In genomic region chr5:124966622-124967332, GRCm38 (mm10) we compare ENCODE assay signal across 13 mouse cellular contexts. TPM values are rescaled to one million over a fixed set of nuclear protein-coding genes. Genes with fewer than 3 reads are reported as not detected.
DNase-seq lines count a peak whose midpoint lies in the region; ATAC-seq and TF ChIP-seq lines count a peak whose summit lies in the region.
"Had no signal": no experiment of that assay in that cellular context is flagged by ENCODE, and none has a peak within 500 bp of the region (broad histone marks: within the 10 kb centered on the region; RNA-seq: fewer than 3 reads in every experiment).

No protein-coding gene starts in this region.

- no peak overlapping the region for H3K4me3 ChIP-seq in lung, embryonic 16.5 days (ENCODE audit: low read length)
- no peak overlapping the region for H3K4me3 ChIP-seq in cerebellum, adult 2 months (replicated peaks; ENCODE audit: insufficient read depth, low read depth, low read length)
- no peak overlapping the region for H3K4me3 ChIP-seq in embryonic facial prominence, embryonic 14.5 days (ENCODE audit: low read depth, low read length)
- H3K4me3 ChIP-seq in limb, embryonic 13.5 days, result no peak overlapping the region

- no peak for TF ChIP-seq CTCF in cerebellum, adult 2 months (IDR thresholded peaks at IDR 0.05; ENCODE audit: borderline replicate concordance, insufficient read depth, low read depth, low read length)

- no peak for ATAC-seq in lung, embryonic 16.5 days (ENCODE audit: low read depth)
- ATAC-seq in embryonic facial prominence, embryonic 14.5 days (ENCODE audit: low read depth), result peak; percentile 79
- ATAC-seq in limb, embryonic 13.5 days (ENCODE audit: low FRiP score, low read depth), result peak; percentile 58

- no peak for DNase-seq in lung, postnatal 10 days
- DNase-seq in cerebellum, adult 2 months, result peak; percentile 51 to 52
- peak; percentile 87 for DNase-seq in embryonic facial prominence, embryonic 14.5 days (ENCODE audit: low spot score)
- DNase-seq in urinary bladder, postnatal 25 days (ENCODE audit: low spot score), result no peak
- DNase-seq in adrenal gland, adult 18-20 months (ENCODE audit: low spot score in 2 of 2), result no peak
- DNase-seq in lung, postnatal 36 days, result no peak
- DNase-seq: retina, postnatal 1 day; thymus, postnatal 36 days had no signal

- TF ChIP-seq POLR2A in cerebellum, adult 2 months (IDR thresholded peaks at IDR 0.05; ENCODE audit: borderline replicate concordance, insufficient read depth, low read length), result no peak

- no peaks in the 10 kb centered on the region for H3K9me3 ChIP-seq in lung, embryonic 16.5 days (ENCODE audit: control insufficient read depth, low read length)
- H3K9me3 ChIP-seq in embryonic facial prominence, embryonic 14.5 days (ENCODE audit: control insufficient read depth, low read length), result no peaks in the 10 kb centered on the region
- H3K9me3 ChIP-seq in limb, embryonic 13.5 days, result peaks cover 3% of the 10 kb centered on the region; the same call in 1 of the 2 replicates

- H3K4me2 ChIP-seq in lung, embryonic 16.5 days (ENCODE audit: low read depth, low read length), result no peak overlapping the region
- no peak overlapping the region for H3K4me2 ChIP-seq in embryonic facial prominence, embryonic 14.5 days (ENCODE audit: low read depth, low read length)
- H3K4me2 ChIP-seq in limb, embryonic 13.5 days (replicated peaks), result no peak overlapping the region

- no peaks in the 10 kb centered on the region for H3K36me3 ChIP-seq in lung, embryonic 16.5 days (ENCODE audit: control insufficient read depth, insufficient read depth, low read length)
- H3K36me3 ChIP-seq in embryonic facial prominence, embryonic 14.5 days (ENCODE audit: control insufficient read depth, insufficient read depth, low read length), result no peaks in the 10 kb centered on the region
- H3K36me3 ChIP-seq in limb, embryonic 13.5 days, result no peaks in the 10 kb centered on the region

- 0 out of 2 replicates have a peak overlapping the region, but pooled peaks have one; percentile 12 for H3K9ac ChIP-seq in lung, embryonic 16.5 days (ENCODE audit: low read length)
- no peak overlapping the region for H3K9ac ChIP-seq in embryonic facial prominence, embryonic 14.5 days (ENCODE audit: low read depth, low read length)
- H3K9ac ChIP-seq in limb, embryonic 13.5 days, result no peak overlapping the region

- peaks cover 25% of the 10 kb centered on the region for H3K4me1 ChIP-seq in lung, embryonic 16.5 days (replicated peaks; ENCODE audit: control insufficient read depth, insufficient read depth, low read length)
- H3K4me1 ChIP-seq in cerebellum, adult 2 months (ENCODE audit: control insufficient read depth, insufficient read depth, low read length), result peaks cover 28% of the 10 kb centered on the region
- peaks cover 34% of the 10 kb centered on the region for H3K4me1 ChIP-seq in embryonic facial prominence, embryonic 14.5 days (ENCODE audit: control insufficient read depth, insufficient read depth, low read length)
- peaks cover 61% of the 10 kb centered on the region for H3K4me1 ChIP-seq in limb, embryonic 13.5 days

- H3K27ac ChIP-seq in lung, embryonic 16.5 days (ENCODE audit: low read length), result no peak overlapping the region; the same call in 1 of the 2 replicates
- H3K27ac ChIP-seq in cerebellum, adult 2 months (ENCODE audit: insufficient read depth, low read length), result 0 out of 2 replicates have a peak overlapping the region, but pooled peaks have one; percentile 31
- peak overlapping the region; percentile 80 for H3K27ac ChIP-seq in embryonic facial prominence, embryonic 14.5 days (replicated peaks; ENCODE audit: low read depth, low read length)
- H3K27ac ChIP-seq in limb, embryonic 13.5 days, result peak overlapping the region; percentile 83

- 67% methylated on average over 14 of the region's 14 CpGs for WGBS in lung, embryonic 16.5 days
- WGBS in cerebellum, adult 2 months, result 12% methylated on average over 14 of the region's 14 CpGs
- WGBS in embryonic facial prominence, embryonic 14.5 days, result 46% methylated on average over 14 of the region's 14 CpGs
- 57% methylated on average over 14 of the region's 14 CpGs for WGBS in limb, embryonic 13.5 days

- no peaks in the 10 kb centered on the region for H3K27me3 ChIP-seq in lung, embryonic 16.5 days (ENCODE audit: control insufficient read depth, insufficient read depth, low read depth, low read length)
- no peaks in the 10 kb centered on the region for H3K27me3 ChIP-seq in cerebellum, adult 2 months (ENCODE audit: control insufficient read depth, insufficient read depth, low read length)
- no peaks in the 10 kb centered on the region for H3K27me3 ChIP-seq in embryonic facial prominence, embryonic 14.5 days (replicated peaks; ENCODE audit: control insufficient read depth, insufficient read depth, low read length)
- no peaks in the 10 kb centered on the region for H3K27me3 ChIP-seq in limb, embryonic 13.5 days

RNA-seq across cellular contexts. Expression of gene Rflna, which starts 36.2 kb away (rescaled TPM):
- polyA plus RNA-seq in lung, embryonic 16.5 days (2015; fragmentation: Nextera tagmentation; extraction: Ambion mirVana), result 6.7 and 6.8 TPM in 2 replicates
- 0.61 and 1.4 TPM in 2 replicates for polyA plus RNA-seq in cerebellum, adult 2 months (2012; rRNA removed)
- polyA plus RNA-seq in embryonic facial prominence, embryonic 14.5 days (2014; fragmentation: Nextera tagmentation; extraction: Ambion mirVana), result 19.3 and 29.0 TPM in 2 replicates
- 62.2 and 64.5 TPM in 2 replicates for polyA plus RNA-seq in limb, embryonic 13.5 days (2015; fragmentation: Nextera tagmentation; extraction: Ambion mirVana)
- total RNA-seq in adrenal gland, adult 18-20 months (2021), result 1 to 10 TPM; 2.9 to 6.3 TPM
- total RNA-seq: hematopoietic stem cell, adult 5-6 weeks; megakaryocyte progenitor cell, adult 5-6 weeks; MEL had no signal

Comparison
In these comparisons a context has a peak if more than half of its experiments do, and no peak if none do; other contexts are left out.
1. DNase-seq: peak in cerebellum, adult 2 months (2 of 2) and embryonic facial prominence, embryonic 14.5 days (single experiment); none in lung, postnatal 10 days (single experiment), urinary bladder, postnatal 25 days (single experiment), adrenal gland, adult 18-20 months (0 of 2) and lung, postnatal 36 days (single experiment).